Mouse (Mus musculus): ENCODE data around the gene Il27ra.

- no peak for TF ChIP-seq CTCF (IDR thresholded peaks at IDR 0.05; ENCODE audit: borderline replicate concordance, insufficient read depth, low read length)
- no peak for TF ChIP-seq POLR2A (IDR thresholded peaks at IDR 0.05; ENCODE audit: low read depth, low read length)
Measured at GRCm38 (mm10) chr8:84048171-84048570, 5.8 kb upstream of the Il27ra start.

Measured in embryonic fibroblast, embryonic 13.5 days (primary cell).